Mouse (Mus musculus) urinary bladder, postnatal 14 days (tissue): Measurements from ENCODE around the gene Efna1.
A peak's percentile ranks its signal among the peaks of the same experiment; 100 is the strongest.

Experiments used
- DNase-seq: peaks from one replicate; pipeline ENCODE4 v3.0.0; 2021; ENCODE audit warnings: low spot score

Gene Efna1

GRCm38 (mm10) chr3:89308089-89308488 lies 27.1 kb upstream of the Efna1 start:
- DNase-seq, result peak; percentile 67

- no peak for DNase-seq
Observed at GRCm38 (mm10) chr3:89305551-89306325, 24.8 kb upstream of the Efna1 start.

GRCm38 (mm10) chr3:89305105-89305504 lies 24.2 kb upstream of the Efna1 start:
- DNase-seq, result no peak

GRCm38 (mm10) chr3:89304440-89304839 lies 23.5 kb upstream of the Efna1 start:
- no peak for DNase-seq

GRCm38 (mm10) chr3:89300514-89300913 lies 19.6 kb upstream of the Efna1 start:
- DNase-seq, result no peak

- DNase-seq, result no peak
Observed at GRCm38 (mm10) chr3:89300071-89300470, 19.1 kb upstream of the Efna1 start.

- DNase-seq, result peak; percentile 28
Observed at GRCm38 (mm10) chr3:89299499-89299898, 18.6 kb upstream of the Efna1 start.

- no peak for DNase-seq
Observed at GRCm38 (mm10) chr3:89298908-89299307, 18.0 kb upstream of the Efna1 start.

GRCm38 (mm10) chr3:89296761-89297396 lies 15.9 kb upstream of the Efna1 start:
- DNase-seq, result no peak

GRCm38 (mm10) chr3:89295685-89296230 lies 14.8 kb upstream of the Efna1 start:
- no peak for DNase-seq

- DNase-seq, result no peak
Observed at GRCm38 (mm10) chr3:89294195-89294594, 13.3 kb upstream of the Efna1 start.

- no peak for DNase-seq
Observed at GRCm38 (mm10) chr3:89293247-89293918, 12.4 kb upstream of the Efna1 start.

GRCm38 (mm10) chr3:89292303-89292702 lies 11.4 kb upstream of the Efna1 start:
- DNase-seq, result no peak

GRCm38 (mm10) chr3:89291874-89292273 lies 10.9 kb upstream of the Efna1 start:
- no peak for DNase-seq

GRCm38 (mm10) chr3:89288503-89288928 lies 7.6 kb upstream of the Efna1 start:
- DNase-seq, result no peak

GRCm38 (mm10) chr3:89287286-89287685 lies 6.3 kb upstream of the Efna1 start:
- no peak for DNase-seq

- DNase-seq, result no peak
Observed at GRCm38 (mm10) chr3:89285526-89285925, 4.6 kb upstream of the Efna1 start.

- DNase-seq, result no peak
Observed at GRCm38 (mm10) chr3:89284261-89284660, 3.3 kb upstream of the Efna1 start.

GRCm38 (mm10) chr3:89282291-89282643 lies 1.3 kb upstream of the Efna1 start:
- DNase-seq, result no peak

- DNase-seq, result peak; percentile 87
Observed at GRCm38 (mm10) chr3:89281579-89282290, 793 bp upstream of the Efna1 start.

GRCm38 (mm10) chr3:89280050-89280605 lies 814 bp downstream of the Efna1 start:
- peak; percentile 46 for DNase-seq
